Mouse (Mus musculus) ES-Bruce4 (cell line): Measurements from ENCODE around the gene Il17d. TPM values are rescaled to one million over a fixed set of nuclear protein-coding genes. Genes with fewer than 3 reads are reported as not detected.

ENCODE experiments used
- H3K27ac ChIP-seq: 2 replicates; pipeline ENCODE4 v1.5.1; 2012; ENCODE audit warnings: low read length, inconsistent platforms; ENCODE audit not compliant: insufficient read depth
- H3K27me3 ChIP-seq: 2 replicates; pipeline ENCODE4 v1.6.1; 2012; ENCODE audit warnings: mild to moderate bottlenecking, low read length, inconsistent platforms; ENCODE audit not compliant: control insufficient read depth, poor library complexity, insufficient read depth, severe bottlenecking
- H3K36me3 ChIP-seq: 2 replicates; pipeline ENCODE4 v1.6.1; 2012; ENCODE audit warnings: inconsistent platforms, mild to moderate bottlenecking, low read length, moderate library complexity; ENCODE audit not compliant: control insufficient read depth, poor library complexity, insufficient read depth, severe bottlenecking
- H3K4me1 ChIP-seq: one replicate; pipeline ENCODE4 v1.8.1; 2011; ENCODE audit warnings: low read length; ENCODE audit not compliant: control insufficient read depth, insufficient read depth
- H3K4me3 ChIP-seq: 2 replicates; pipeline ENCODE4 v1.5.1; 2011; ENCODE audit warnings: low read depth, mild to moderate bottlenecking, low read length
- H3K9ac ChIP-seq: 2 replicates; pipeline ENCODE4 v1.6.1; 2012; ENCODE audit warnings: low read depth, mild to moderate bottlenecking, inconsistent platforms; ENCODE audit not compliant: poor library complexity, severe bottlenecking
- H3K9me3 ChIP-seq: replicated peaks from 2 replicates; pipeline ENCODE4 v1.6.1; 2012; ENCODE audit warnings: mild to moderate bottlenecking, low read length, inconsistent platforms; ENCODE audit not compliant: control insufficient read depth, poor library complexity, insufficient read depth, severe bottlenecking
- CTCF ChIP-seq: IDR thresholded peaks from one replicate; pipeline ENCODE4 v1.8.1; 2011; ENCODE audit warnings: low read depth, low read length
- EP300 ChIP-seq: IDR thresholded peaks from 2 replicates; pipeline ENCODE4 v1.6.1; 2011; ENCODE audit warnings: low read depth, low read length; ENCODE audit not compliant: insufficient read depth
- POLR2A ChIP-seq: IDR thresholded peaks from one replicate; pipeline ENCODE4 v1.8.1; 2011; ENCODE audit warnings: low read length; ENCODE audit not compliant: insufficient read depth
- polyA plus RNA-seq: library from polyadenylated mRNA; stranded (reverse); fragments of >200 nt; gene quantifications from 2 replicates; pipeline ENCODE4 v1.2.4, GENCODE M21; 2011; ENCODE audit warnings: low read depth; ENCODE audit not compliant: missing spikeins, insufficient read depth, insufficient read length

The Il17d gene
- polyA plus RNA-seq, 1 experiment: 1.4 TPM

DNA sequence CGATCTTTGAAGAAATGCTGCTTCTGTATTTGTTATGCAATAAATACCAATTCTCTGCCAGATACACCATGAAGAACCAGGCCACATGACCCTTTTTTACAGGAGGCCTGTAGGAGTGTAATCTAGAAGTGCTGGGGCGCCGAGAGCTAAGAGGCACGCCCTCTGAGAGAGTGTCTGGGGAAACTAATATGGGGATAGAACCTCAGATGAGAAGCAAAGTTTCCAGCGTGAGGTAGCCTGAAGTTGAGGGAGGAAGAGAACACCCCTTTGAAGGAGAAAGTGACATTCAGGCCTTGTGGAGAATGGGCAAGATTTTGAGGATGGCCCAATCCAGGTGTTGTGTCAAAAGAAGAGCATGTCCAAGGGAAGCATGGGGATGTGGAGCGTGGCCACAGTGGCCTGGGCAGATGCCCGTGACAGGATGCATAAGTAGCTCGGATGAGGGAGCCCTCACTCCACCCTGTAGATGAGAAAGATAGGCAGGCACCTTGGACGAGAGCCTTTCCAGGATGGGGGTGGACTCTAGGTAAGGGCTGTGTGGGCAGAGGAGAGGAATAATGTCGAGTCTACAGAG is 1.6 kb downstream of the Il17d start:
- TF ChIP-seq EP300: no peak
- TF ChIP-seq CTCF: no peak
- no peak for TF ChIP-seq POLR2A
- H3K9ac ChIP-seq: no peak overlapping the region
- peak overlapping the region; percentile 37 for H3K4me3 ChIP-seq
- H3K27me3 ChIP-seq: no peaks in the 10 kb centered on the region
- H3K27ac ChIP-seq: peak overlapping the region; percentile 69
- peaks cover 13% of the 10 kb centered on the region for H3K4me1 ChIP-seq
- H3K9me3 ChIP-seq: no peaks in the 10 kb centered on the region
- H3K36me3 ChIP-seq: no peaks in the 10 kb centered on the region; the same call in 1 of the 2 replicates

DNA sequence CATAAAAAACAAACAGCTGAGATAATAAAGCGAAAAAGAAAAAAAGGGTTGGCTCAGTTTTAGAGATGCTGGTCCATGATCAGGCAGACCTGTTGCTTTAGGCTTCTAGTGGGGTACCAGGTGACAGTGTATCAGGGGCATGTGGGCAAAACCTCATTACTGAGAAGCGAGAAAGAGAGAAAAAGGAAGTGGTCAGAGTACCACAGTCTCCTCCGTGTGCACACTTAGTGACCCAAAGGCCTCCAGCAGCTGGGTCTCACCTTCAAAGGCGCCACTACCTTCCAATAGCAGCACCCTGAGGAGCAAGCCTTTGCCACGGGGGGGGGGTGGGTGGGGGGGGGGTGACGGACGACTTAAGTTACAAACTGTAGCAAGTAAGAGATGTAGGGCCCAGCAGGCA is 2.5 kb downstream of the Il17d start:
- Histone ChIP-seq H3K9ac (no peak overlapping the region), H3K36me3 (no peaks in the 10 kb centered on the region; the same call in 1 of the 2 replicates), H3K4me1 (peaks cover 13% of the 10 kb centered on the region), H3K4me3 (no peak overlapping the region), H3K9me3 (no peaks in the 10 kb centered on the region), H3K27me3 (no peaks in the 10 kb centered on the region), H3K27ac (no peak overlapping the region)
- TF ChIP-seq POLR2A (no peak), CTCF (no peak), EP300 (no peak)

DNA sequence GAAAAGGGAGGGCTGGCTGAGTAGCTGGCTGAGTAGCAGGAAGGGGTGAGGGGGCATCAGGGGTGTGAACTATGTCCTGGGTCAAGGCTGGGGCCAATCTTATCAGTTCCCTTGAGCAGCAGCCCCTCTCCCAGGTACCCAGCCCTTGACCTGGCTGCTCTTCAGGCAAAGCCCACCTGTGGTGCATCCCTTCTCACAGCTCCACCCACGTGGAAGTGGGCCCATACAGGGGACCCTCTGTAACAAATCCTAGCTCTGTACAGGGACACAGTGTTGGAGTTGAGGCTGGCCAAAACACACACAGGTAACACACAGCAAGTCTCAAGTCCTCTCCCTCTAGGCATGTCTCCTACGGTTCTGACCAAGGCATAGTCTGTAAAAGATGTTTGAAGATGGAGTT is 3.0 kb downstream of the Il17d start:
- Histone ChIP-seq H3K27me3 (no peaks in the 10 kb centered on the region), H3K4me1 (peaks cover 13% of the 10 kb centered on the region), H3K27ac (peak overlapping the region; percentile 38), H3K9me3 (no peaks in the 10 kb centered on the region), H3K4me3 (no peak overlapping the region), H3K9ac (no peak overlapping the region), H3K36me3 (no peaks in the 10 kb centered on the region)
- no peak for TF ChIP-seq CTCF
- no peak for TF ChIP-seq EP300

DNA sequence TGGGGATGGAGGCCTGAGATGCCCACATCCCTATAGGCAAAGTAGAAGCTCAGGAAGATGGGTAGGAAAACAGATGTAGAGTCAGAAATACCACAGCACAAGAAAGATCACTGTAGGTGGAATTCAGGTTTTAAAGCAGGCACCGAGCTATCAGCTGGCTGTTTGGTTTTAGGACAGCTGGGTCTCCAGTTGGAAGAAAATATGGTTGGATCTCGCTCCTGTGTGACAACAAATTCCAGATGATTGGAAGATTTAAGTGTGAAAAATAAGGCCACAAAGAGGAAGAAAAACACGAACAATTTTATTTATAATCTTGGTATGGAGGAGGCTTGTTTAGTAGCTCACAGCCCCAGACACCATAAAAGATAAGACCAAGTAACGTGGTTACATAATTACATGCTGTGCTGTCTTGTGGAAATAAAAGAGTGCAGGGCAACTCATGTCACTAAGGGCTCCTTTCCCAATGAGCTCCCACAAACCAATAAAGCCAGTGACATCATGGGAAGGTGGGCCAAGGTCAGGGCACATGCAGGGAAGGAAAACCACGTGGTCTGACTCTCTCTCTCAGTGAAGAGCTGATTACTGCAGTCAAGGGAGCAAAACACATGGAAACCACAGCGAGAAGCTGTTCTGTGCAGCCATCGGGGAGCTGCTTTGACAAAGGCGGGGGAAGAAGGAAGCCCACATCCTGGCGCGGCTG is 4.7 kb downstream of the Il17d start:
- no peaks in the 10 kb centered on the region for H3K27me3 ChIP-seq
- no peak overlapping the region for H3K4me3 ChIP-seq
- no peaks in the 10 kb centered on the region for H3K9me3 ChIP-seq
- no peak for TF ChIP-seq CTCF
- TF ChIP-seq EP300: peak; percentile 85
- H3K36me3 ChIP-seq: no peaks in the 10 kb centered on the region
- no peak overlapping the region for H3K9ac ChIP-seq
- H3K27ac ChIP-seq: peak overlapping the region; percentile 89
- peaks cover 18% of the 10 kb centered on the region for H3K4me1 ChIP-seq

DNA sequence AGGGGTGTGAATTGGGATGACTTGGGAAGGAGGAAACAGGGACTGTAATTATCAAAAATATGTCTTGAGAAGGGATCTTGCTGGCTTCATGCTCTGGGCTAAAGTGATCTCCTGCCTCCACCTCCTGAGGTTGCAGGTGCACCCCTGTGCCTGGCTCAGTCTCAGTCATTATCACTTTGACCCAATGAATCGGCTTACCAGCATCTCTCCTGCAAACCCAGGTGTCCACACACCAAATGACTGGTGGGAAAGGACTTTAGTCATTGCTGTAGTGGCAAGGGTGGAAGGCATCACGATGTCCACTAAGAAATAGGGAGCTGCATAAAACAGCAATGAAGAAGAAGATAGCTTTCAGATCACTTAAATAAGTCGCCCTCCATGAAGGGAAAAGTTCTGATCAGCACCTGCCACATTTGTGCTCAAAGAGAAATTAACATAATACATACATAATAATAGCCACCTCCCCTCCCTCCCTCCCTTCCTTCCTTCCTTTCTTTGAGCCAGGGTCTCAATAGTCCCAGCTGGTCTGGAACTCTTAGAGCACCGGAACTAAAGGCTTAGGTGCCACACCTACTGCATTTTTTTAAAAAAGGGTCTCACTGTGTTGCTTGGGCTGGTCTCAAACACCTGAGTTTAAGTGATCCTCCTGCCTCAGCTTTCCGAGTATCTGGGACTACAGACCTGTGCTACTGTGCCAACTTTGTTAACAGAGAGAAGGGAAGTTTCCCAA is 5.4 kb downstream of the Il17d start:
- H3K4me3 ChIP-seq: peak overlapping the region; percentile 19
- H3K9ac ChIP-seq: peak overlapping the region; percentile 46
- H3K4me1 ChIP-seq: peaks cover 23% of the 10 kb centered on the region
- H3K9me3 ChIP-seq: no peaks in the 10 kb centered on the region
- H3K27ac ChIP-seq: peak overlapping the region; percentile 99
- no peaks in the 10 kb centered on the region for H3K36me3 ChIP-seq
- no peak for TF ChIP-seq CTCF
- TF ChIP-seq EP300: peak; percentile 70
- no peaks in the 10 kb centered on the region for H3K27me3 ChIP-seq

DNA sequence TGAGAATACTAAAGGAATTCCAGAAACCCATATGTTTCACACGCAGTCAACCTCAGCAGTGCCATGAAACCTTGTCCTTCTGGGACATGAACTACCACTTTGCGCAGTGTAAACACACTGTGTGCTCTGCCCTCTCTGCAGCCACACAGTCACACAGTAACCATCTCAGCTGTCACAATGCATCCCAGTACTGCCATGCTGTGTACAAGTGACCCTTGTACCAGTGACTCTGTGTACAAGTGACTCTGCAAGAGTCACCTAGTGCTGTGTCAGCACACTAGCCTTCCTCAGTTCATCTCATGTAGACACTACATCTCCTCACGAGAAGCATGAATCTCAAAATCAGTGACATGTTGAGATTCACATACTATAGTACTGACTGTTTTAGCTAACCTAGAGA is 8.0 kb downstream of the Il17d start:
- H3K4me1 ChIP-seq: peaks cover 20% of the 10 kb centered on the region
- H3K27me3 ChIP-seq: no peaks in the 10 kb centered on the region
- H3K9me3 ChIP-seq: no peaks in the 10 kb centered on the region
- no peak overlapping the region for H3K27ac ChIP-seq
- H3K9ac ChIP-seq: no peak overlapping the region
- H3K4me3 ChIP-seq: no peak overlapping the region
- TF ChIP-seq POLR2A (no peak), CTCF (no peak)
- no peaks in the 10 kb centered on the region for H3K36me3 ChIP-seq
